Mouse (Mus musculus): ENCODE results near the gene Mmp1b. TPM values are rescaled to one million over a fixed set of nuclear protein-coding genes. Genes with fewer than 3 reads are reported as not detected.

Mmp1b gene
- polyA plus RNA-seq, 2 experiments: not detected

GRCm38 (mm10) chr9:7336740-7337483 is 50.9 kb downstream of the Mmp1b start:
- Histone ChIP-seq H3K36me3 (replicated peaks; ENCODE audit: control insufficient read depth, insufficient read depth, low read depth) (no peaks in the 10 kb centered on the region), H3K4me1 (replicated peaks; ENCODE audit: control insufficient read depth in 2 of 2, insufficient read depth in 2 of 2, low read length in 1 of 2) (no peaks in the 10 kb centered on the region), H3K9me3 (ENCODE audit: control insufficient read depth, low read length) (no peaks in the 10 kb centered on the region), H3K27ac (no peak overlapping the region), H3K9ac (replicated peaks) (no peak overlapping the region), H3K4me2 (ENCODE audit: low read depth) (no peak overlapping the region), H3K27me3 (ENCODE audit: control insufficient read depth, insufficient read depth, low read length) (no peaks in the 10 kb centered on the region), H3K4me3 (ENCODE audit: insufficient read depth in 1 of 2, low read depth in 2 of 2, low read length in 2 of 2) (no peak overlapping the region)
- TF ChIP-seq CTCF (IDR thresholded peaks at IDR 0.05; ENCODE audit: low read depth): no peak
- TF ChIP-seq EP300 (IDR thresholded peaks at IDR 0.05; ENCODE audit: low read depth): no peak
- no peak for DNase-seq (ENCODE audit: low read depth in 3 of 3, low spot score in 3 of 3)
- no peak for ATAC-seq (ENCODE audit: insufficient read depth)

GRCm38 (mm10) chr9:7335766-7336680 is 51.8 kb downstream of the Mmp1b start:
- TF ChIP-seq EP300 (IDR thresholded peaks at IDR 0.05; ENCODE audit: low read depth): no peak
- no peak for TF ChIP-seq CTCF (IDR thresholded peaks at IDR 0.05; ENCODE audit: low read depth)
- WGBS (ENCODE audit: insufficient replicate concordance): 70% methylated on average over 5 of the region's 6 CpGs

GRCm38 (mm10) chr9:7331847-7332246 is 56.0 kb downstream of the Mmp1b start:
- Histone ChIP-seq H3K4me2 (ENCODE audit: low read depth) (no peak overlapping the region), H3K36me3 (replicated peaks; ENCODE audit: control insufficient read depth, insufficient read depth, low read depth) (no peaks in the 10 kb centered on the region), H3K27me3 (ENCODE audit: control insufficient read depth, insufficient read depth, low read length) (no peaks in the 10 kb centered on the region), H3K9ac (replicated peaks) (no peak overlapping the region), H3K27ac (no peak overlapping the region), H3K4me3 (ENCODE audit: insufficient read depth in 1 of 2, low read depth in 2 of 2, low read length in 2 of 2) (no peak overlapping the region), H3K9me3 (ENCODE audit: control insufficient read depth, low read length) (no peaks in the 10 kb centered on the region), H3K4me1 (replicated peaks; ENCODE audit: control insufficient read depth in 2 of 2, insufficient read depth in 2 of 2, low read length in 1 of 2) (no peaks in the 10 kb centered on the region)
- no peak for TF ChIP-seq CTCF (IDR thresholded peaks at IDR 0.05; ENCODE audit: low read depth)
- no peak for TF ChIP-seq EP300 (IDR thresholded peaks at IDR 0.05; ENCODE audit: low read depth)
- ATAC-seq (ENCODE audit: insufficient read depth) (no peak), DNase-seq (ENCODE audit: low read depth in 3 of 3, low spot score in 3 of 3) (no peak)

More at GRCm38 (mm10) chr9:7335766-7336680, 51.8 kb downstream of the Mmp1b start:
- no peaks in the 10 kb centered on the region for H3K4me1 ChIP-seq (replicated peaks; ENCODE audit: control insufficient read depth in 2 of 2, insufficient read depth in 2 of 2, low read length in 1 of 2)
- H3K27me3 ChIP-seq (ENCODE audit: control insufficient read depth, insufficient read depth, low read length): no peaks in the 10 kb centered on the region
- no peak overlapping the region for H3K9ac ChIP-seq (replicated peaks)
- DNase-seq (ENCODE audit: low read depth in 3 of 3, low spot score in 3 of 3) (no peak), ATAC-seq (ENCODE audit: insufficient read depth) (no peak)
- no peaks in the 10 kb centered on the region for H3K36me3 ChIP-seq (replicated peaks; ENCODE audit: control insufficient read depth, insufficient read depth, low read depth)
- no peaks in the 10 kb centered on the region for H3K9me3 ChIP-seq (ENCODE audit: control insufficient read depth, low read length)
- H3K4me2 ChIP-seq (ENCODE audit: low read depth): no peak overlapping the region
- H3K4me3 ChIP-seq (ENCODE audit: insufficient read depth in 1 of 2, low read depth in 2 of 2, low read length in 2 of 2): no peak overlapping the region
- H3K27ac ChIP-seq: no peak overlapping the region

Other genes with a start within 250 kb of the Mmp1b start
- gene Dync2h1, start 203.6 kb downstream of the Mmp1b start, polyA plus RNA-seq (2012; rRNA removed): 0.31 and 0.46 TPM in 2 replicates
- 1.8 TPM in 2 replicates for gene Dync2h1, start 203.6 kb downstream of the Mmp1b start, polyA plus RNA-seq (2014; fragmentation: Nextera tagmentation; extraction: Ambion mirVana)
- 16.7 and 29.9 TPM in 2 replicates for gene Dcun1d5, start 203.5 kb downstream of the Mmp1b start, polyA plus RNA-seq (2012; rRNA removed)
- gene Dcun1d5, start 203.5 kb downstream of the Mmp1b start, polyA plus RNA-seq (2014; fragmentation: Nextera tagmentation; extraction: Ambion mirVana): 74.2 and 78.3 TPM in 2 replicates
- gene Mmp13, start 115.5 kb downstream of the Mmp1b start, polyA plus RNA-seq (2012; rRNA removed): 0.03 and 0.04 TPM in 2 replicates
- gene Mmp13, start 115.5 kb downstream of the Mmp1b start, polyA plus RNA-seq (2014; fragmentation: Nextera tagmentation; extraction: Ambion mirVana): not detected in 2 replicates
- 0.05 and 0.06 TPM in 2 replicates for gene Mmp12, start 43.7 kb downstream of the Mmp1b start, polyA plus RNA-seq (2012; rRNA removed)
- gene Mmp12, start 43.7 kb downstream of the Mmp1b start, polyA plus RNA-seq (2014; fragmentation: Nextera tagmentation; extraction: Ambion mirVana): not detected in 2 replicates
- not detected in 2 replicates for gene Mmp3, start 57.8 kb upstream of the Mmp1b start, polyA plus RNA-seq (2012; rRNA removed)
- not detected in 2 replicates for gene Mmp3, start 57.8 kb upstream of the Mmp1b start, polyA plus RNA-seq (2014; fragmentation: Nextera tagmentation; extraction: Ambion mirVana)
- gene Mmp10, start 114.3 kb upstream of the Mmp1b start, polyA plus RNA-seq (2012; rRNA removed): not detected in 2 replicates
- not detected in 2 replicates for gene Mmp10, start 114.3 kb upstream of the Mmp1b start, polyA plus RNA-seq (2014; fragmentation: Nextera tagmentation; extraction: Ambion mirVana)
- gene Mmp8, start 170.4 kb upstream of the Mmp1b start, polyA plus RNA-seq (2012; rRNA removed): 0.83 and 1.2 TPM in 2 replicates
- gene Mmp8, start 170.4 kb upstream of the Mmp1b start, polyA plus RNA-seq (2014; fragmentation: Nextera tagmentation; extraction: Ambion mirVana): 2.3 and 3.1 TPM in 2 replicates
- gene Mmp27, start 183.3 kb upstream of the Mmp1b start, polyA plus RNA-seq (2012; rRNA removed): 0.03 and 0.17 TPM in 2 replicates
- 0.06 TPM in 1 of 2 replicates, not detected in the other for gene Mmp27, start 183.3 kb upstream of the Mmp1b start, polyA plus RNA-seq (2014; fragmentation: Nextera tagmentation; extraction: Ambion mirVana)
- not detected in 2 replicates for gene Mmp20, start 240.2 kb upstream of the Mmp1b start, polyA plus RNA-seq (2012; rRNA removed)
- gene Mmp20, start 240.2 kb upstream of the Mmp1b start, polyA plus RNA-seq (2014; fragmentation: Nextera tagmentation; extraction: Ambion mirVana): not detected in 2 replicates